Mouse (Mus musculus): Measurements from ENCODE around the gene Map4k1. TPM values are rescaled to one million over a fixed set of nuclear protein-coding genes. Genes with fewer than 3 reads are reported as not detected.

The Map4k1 gene
- under 1 TPM; 0.27 to 0.46 TPM for total RNA-seq (2021)
- long read RNA-seq, experiment 1 = 0 reads
- long read RNA-seq, experiment 2, partial matches to known transcripts = 2 of 2 reads
- long read RNA-seq, experiment 2, other reads (novel, unspliced or antisense) = 0 of 2 reads

DNA sequence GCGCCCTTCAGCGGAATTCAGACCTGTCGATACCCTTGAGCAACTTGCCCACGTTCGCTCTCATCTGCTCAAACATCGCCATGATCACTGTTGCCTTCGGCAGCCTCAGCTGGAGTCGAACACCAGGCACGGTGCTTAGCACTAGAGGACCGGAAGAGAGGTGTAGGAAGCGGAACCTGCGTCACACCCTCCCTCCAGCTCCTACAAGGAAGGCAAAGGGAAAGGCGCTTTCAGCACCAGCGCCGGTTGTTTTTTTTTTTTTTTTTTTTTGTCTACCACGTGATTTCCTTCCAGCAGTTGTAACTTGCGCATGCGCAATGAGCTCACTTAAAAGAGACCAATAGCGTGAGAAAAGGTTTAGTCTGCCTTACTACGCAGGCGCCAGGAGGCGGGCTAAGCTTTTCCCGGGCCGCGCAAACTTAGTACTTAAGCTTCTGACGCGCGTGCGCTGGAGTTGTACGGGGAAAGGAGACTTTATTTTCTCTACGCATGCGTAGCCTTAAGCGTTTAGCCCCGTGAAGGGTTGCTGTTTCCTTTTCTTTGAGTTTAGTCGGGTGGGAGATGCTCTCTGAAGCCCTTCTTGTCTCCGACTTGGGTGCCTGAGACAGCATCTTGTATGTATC, at the start of gene Map4k1, which contains the start of gene Eif3k:
Gene Map4k1, plus strand, starts transcription at position 400 of the 623 bp plus-strand sequence.
Gene Eif3k, minus strand, starts transcription at position 214 of the 623 bp plus-strand sequence.
- peak; percentile 92 to 95 for DNase-seq
- intact Hi-C loops (cut with DNase I) = loop anchor here (10.0 kb wide), 1 partner anchor 313 kb away; no protein-coding TSS in a partner anchor

DNA sequence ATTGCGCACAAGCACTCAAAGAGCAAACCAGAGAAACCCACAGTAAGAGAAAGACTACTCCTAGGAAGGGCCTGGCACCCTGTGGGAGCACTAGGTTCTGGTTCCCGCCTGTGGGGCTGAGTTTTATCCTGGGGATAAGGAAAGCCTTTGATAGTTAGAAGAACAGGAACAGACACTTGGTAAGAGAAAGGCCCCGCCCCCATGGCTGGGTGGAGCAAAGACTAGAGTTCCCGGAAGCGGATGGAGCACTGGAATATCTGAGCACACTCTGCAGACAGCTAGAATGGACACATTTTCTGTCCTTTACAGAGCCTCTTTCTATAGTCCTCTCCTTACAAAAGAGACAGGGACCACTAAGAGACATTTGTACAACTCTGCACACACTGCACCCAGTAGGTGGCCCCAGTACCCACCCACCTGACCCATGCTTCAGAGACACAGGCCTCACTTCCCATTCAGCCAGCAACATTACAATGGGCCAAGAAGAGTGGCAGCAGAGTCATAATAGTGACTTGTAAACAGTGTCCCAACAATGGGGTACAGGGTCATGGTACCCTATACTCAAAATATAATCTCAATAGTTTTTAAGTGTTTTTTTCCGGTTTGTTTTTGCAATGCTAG, 49.3 kb upstream of the Map4k1 start:
- intact Hi-C loops (cut with DNase I) = no loop called here
- no peak for DNase-seq

DNA sequence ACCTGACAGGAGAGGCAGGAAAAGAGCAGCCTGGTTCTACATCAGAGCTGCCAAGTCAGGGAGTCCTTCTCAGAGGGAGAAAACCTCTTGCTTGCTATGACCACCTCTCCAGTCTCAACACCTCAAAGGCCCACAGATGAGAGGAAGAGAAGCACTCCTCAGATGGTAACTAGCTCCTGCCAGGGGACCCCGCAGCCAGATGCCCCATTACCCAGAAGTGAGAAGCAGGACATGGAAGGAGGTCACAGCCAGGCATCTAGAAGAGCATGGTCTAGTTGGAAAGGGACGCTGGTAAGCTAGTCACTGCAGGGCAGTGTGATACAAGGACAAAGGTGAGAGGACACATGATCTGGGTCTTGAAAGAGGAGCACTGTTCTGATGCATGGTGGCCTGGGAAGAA, 48.0 kb upstream of the Map4k1 start:
- no peak for DNase-seq
- intact Hi-C loops (cut with DNase I) = no loop called here

DNA sequence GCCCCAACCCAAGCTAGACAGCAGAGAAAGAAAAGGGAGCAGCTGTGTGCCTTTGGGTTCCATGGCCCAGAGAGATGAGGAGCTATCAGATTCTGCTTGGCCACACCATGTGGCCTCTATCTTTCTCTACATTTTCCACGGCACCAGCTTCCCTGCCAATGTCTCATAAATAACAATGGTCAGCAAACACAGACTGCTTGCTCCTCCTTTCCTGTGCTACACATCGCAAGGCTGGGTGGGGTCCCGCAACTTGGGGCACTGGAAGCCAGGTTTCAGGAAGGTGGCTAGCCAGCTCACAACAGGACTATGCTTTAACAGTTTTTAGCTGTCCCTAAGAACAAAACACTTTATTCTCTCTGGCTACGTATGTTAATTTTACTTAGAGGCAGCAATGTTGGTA, 45.1 kb upstream of the Map4k1 start:
- intact Hi-C loops (cut with DNase I) = no loop called here
- no peak for DNase-seq

GRCm38 (mm10) chr7:28938654-28939053, 43.2 kb upstream of the Map4k1 start:
- intact Hi-C loops (cut with DNase I) = no loop called here

DNA sequence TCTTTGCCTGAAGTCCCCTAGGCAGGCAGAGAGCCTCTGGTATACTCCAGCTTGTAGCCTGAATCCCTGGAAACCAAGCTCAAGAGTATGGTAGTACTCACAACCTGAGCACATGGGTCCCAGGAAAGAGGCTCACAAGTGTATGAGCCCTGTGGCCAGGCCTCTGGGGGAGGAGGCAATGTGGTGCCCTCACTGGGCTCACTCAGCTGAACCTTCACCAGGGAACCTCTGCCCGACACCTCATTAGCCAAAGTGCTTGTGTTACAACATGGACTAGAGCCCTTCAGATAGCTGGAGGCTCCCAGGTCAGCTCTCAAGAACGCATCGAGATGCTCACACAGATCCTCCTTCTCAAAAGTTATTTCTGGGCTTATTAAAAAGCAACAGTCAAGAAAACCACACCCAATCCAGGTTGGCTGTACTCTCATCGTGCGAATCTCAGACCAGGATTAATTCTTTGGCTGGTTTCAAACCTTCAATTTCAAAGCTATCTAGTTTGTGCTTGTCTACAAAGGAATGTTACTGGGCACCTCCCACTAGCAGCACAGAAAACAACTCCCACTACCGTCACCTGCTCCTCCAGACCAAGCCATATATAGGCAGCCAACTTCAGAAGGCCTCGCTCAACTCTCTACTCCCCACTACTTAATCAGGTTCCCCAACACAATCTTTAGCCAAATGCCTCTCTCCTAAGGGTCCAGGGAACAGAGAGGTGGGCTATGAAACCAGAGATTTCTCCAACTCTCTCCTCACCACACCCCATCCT, 42.2 kb upstream of the Map4k1 start:
- no peak for DNase-seq
- intact Hi-C loops (cut with DNase I) = no loop called here

More at GRCm38 (mm10) chr7:28938654-28939053, 43.2 kb upstream of the Map4k1 start:
- DNase-seq = no peak

DNA sequence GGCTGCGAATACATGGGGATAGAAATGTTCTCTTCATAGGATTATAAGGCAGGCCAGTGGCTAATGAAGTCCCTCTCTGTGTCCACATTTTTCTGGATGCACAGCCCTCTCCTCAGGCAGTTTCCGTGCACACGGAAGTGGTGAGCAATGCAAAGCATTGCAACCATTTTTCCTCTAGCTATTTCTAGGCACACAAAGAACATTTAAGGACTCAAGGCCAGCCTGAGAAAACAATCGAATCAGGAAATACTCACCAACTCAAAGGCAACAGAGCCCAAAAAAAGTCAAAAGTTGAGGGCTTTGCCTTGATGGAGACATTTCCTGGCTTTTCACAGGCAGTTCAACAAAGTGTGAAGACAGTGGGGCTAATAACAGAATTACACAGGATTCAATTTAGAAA, 40.7 kb upstream of the Map4k1 start:
- intact Hi-C loops (cut with DNase I) = no loop called here
- DNase-seq = no peak

DNA sequence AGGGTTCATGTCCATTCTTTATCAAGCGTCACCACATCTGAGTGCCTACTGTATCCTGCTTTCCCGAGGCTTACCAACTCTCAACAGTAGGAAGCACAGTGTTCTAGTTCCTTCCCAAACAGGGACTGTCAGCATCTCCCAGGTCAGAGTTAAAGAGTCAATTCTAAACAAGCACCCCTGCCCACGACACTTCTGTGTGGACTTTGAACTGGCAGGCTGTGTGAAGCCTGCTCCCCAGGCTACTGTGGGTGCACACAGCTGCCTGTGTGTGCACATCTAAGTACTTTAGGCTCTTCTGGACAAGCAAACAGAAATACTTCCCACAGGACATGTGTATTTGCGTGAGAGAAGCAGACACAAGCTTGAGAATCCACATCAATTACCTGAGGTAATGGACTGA, 40.3 kb upstream of the Map4k1 start:
- DNase-seq = no peak
- intact Hi-C loops (cut with DNase I) = no loop called here

- no peak for DNase-seq
- intact Hi-C loops (cut with DNase I) = no loop called here
Measured at GRCm38 (mm10) chr7:28943451-28944180, 38.2 kb upstream of the Map4k1 start.

DNA sequence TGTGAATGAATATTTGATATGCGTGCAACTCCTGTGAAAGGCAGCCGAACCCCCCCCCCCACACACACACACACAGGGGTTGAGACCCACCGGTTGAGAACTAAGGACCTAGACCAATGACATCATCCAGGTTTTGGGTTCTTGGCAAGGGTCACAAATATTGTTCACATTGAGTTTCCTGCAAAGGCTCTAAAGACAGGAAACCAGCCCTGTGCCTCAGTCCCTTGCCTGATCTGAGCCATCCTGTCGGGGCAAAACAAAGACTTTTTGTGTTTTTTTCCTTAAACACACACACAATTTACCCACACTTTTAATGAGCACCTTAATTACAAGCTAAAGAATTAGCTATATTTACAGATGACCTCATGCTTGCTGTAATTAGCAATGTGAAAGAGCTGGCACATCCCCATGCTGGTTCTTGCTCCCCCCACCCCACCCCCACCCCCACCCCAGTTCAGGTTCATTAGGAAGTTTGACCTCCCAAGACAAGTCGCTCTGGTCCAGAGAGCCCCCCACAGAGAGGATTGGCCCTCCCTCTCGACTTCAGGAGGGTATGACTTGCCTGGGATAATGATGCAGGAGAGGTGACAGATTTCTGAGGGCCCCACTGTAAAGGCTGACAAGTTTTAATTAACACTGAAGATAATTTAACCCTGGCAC, 37.0 kb upstream of the Map4k1 start:
- intact Hi-C loops (cut with DNase I) = no loop called here

GRCm38 (mm10) chr7:28945416-28946270, 36.2 kb upstream of the Map4k1 start:
- DNase-seq = no peak
- intact Hi-C loops (cut with DNase I) = no loop called here

More for the DNA sequence above, 37.0 kb upstream of the Map4k1 start:
- DNase-seq = no peak

DNA sequence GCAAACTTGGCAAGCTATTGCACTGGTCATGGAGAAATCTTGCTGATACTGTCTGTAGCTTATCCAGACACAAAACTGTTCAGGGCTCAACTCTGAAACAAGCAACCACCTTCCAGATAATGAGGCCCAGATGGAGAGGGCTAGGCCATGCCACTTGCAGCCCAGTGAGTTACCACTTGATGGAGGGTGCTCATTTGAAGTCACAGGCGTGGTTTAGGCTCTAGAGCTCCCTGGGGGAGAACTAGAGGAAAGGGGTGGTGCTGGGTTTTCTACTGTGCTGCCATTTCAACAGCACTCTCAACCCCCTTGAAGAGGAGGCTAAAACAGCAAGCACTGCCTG, 35.6 kb upstream of the Map4k1 start:
- intact Hi-C loops (cut with DNase I) = no loop called here
- no peak for DNase-seq

DNA sequence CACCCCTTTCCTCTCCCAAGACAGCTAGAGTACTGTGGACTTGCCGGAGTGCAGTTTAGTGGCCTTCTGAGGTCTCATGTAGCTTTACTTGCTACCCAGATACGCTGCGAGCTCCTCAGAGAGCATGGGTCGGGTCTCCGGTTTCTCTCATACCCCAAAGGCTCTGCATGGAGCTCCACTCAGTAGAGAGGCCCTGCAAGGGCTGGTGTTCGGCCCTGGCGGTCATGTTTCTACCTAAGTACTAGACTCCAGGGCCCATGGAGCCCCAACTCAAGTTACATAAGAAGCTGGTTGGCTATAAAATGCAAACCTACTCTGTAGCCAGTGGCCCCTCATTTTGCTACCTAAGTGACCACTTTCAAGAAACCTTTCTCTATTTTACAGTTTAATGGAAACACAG, 33.1 kb upstream of the Map4k1 start:
- intact Hi-C loops (cut with DNase I) = no loop called here
- DNase-seq = no peak

DNA sequence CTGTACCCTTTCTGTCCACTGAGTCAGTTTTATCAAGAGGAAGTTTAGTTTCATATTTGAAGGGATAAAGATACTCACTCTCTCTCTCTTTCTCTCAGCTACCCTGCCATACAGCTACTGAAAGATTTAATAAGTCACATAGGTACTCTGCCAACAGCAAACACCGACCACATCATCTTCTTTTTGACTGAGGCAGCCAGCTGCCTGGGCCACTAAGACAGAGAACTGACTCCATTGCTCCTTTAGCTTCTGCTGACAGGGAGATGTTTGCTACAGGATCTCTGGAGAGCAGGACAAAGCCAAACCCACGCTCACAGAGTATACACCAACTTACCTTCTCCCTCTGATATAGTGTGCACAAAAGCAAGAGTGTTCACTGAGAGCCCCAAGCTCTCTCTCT, 32.6 kb upstream of the Map4k1 start:
- intact Hi-C loops (cut with DNase I) = no loop called here
- DNase-seq = no peak

GRCm38 (mm10) chr7:28950346-28951037, 31.4 kb upstream of the Map4k1 start:
- intact Hi-C loops (cut with DNase I) = no loop called here
- no peak for DNase-seq

- intact Hi-C loops (cut with DNase I) = no loop called here
Measured at GRCm38 (mm10) chr7:28951764-28952163, 30.1 kb upstream of the Map4k1 start.

GRCm38 (mm10) chr7:28952786-28953185, 29.1 kb upstream of the Map4k1 start:
- no peak for DNase-seq
- intact Hi-C loops (cut with DNase I) = no loop called here

More at GRCm38 (mm10) chr7:28951764-28952163, 30.1 kb upstream of the Map4k1 start:
- DNase-seq = no peak

GRCm38 (mm10) chr7:28953476-28954376, 28.1 kb upstream of the Map4k1 start:
- intact Hi-C loops (cut with DNase I) = no loop called here
- no peak for DNase-seq

Data from gastrocnemius, postnatal 36 days (tissue).